Mouse (Mus musculus) MEL (cell line): Measurements from ENCODE around the gene Tmem236.

Experiments used
- SMC3 ChIP-seq: IDR thresholded peaks from 2 replicates; pipeline ENCODE4 v1.6.1; 2011; ENCODE audit warnings: low read depth, low read length, improper control_type of control experiment
- UBTF ChIP-seq: IDR thresholded peaks from 2 replicates; pipeline ENCODE4 v1.6.1; 2012; ENCODE audit warnings: low read depth, mild to moderate bottlenecking, inconsistent platforms, low read length, improper control_type of control experiment, moderate library complexity, borderline replicate concordance; ENCODE audit not compliant: insufficient read depth

GRCm38 (mm10) chr2:14126387-14126786 lies 47.9 kb upstream of the Tmem236 start:
- TF ChIP-seq UBTF, result no peak
- TF ChIP-seq SMC3, result no peak
